Comparison of ENCODE assay signal across 9 mouse cellular contexts in genomic region chr12:3573410-3573809, GRCm38 (mm10). TPM values are rescaled to one million over a fixed set of nuclear protein-coding genes. Genes with fewer than 3 reads are reported as not detected.
DNase-seq lines count a peak whose midpoint lies in the region; ATAC-seq and TF ChIP-seq lines count a peak whose summit lies in the region.
"Had no signal": no experiment of that assay in that cellular context is flagged by ENCODE, and none has a peak within 500 bp of the region (broad histone marks: within the 10 kb centered on the region; RNA-seq: fewer than 3 reads in every experiment).

No protein-coding gene starts in this region.

- DNase-seq in kidney, adult 2 months = no peak
- no peak for DNase-seq in kidney, postnatal 25 days
- peak; percentile 26 for DNase-seq in cerebellum, adult 9-10 months
- DNase-seq in hindbrain, embryonic 10.5 days (ENCODE audit: low spot score) = no peak
- peak; percentile 90 for DNase-seq in midbrain, embryonic 11.5 days (ENCODE audit: low spot score, missing footprints)
- DNase-seq in adrenal gland, adult (ENCODE audit: inconsistent age in 2 of 2, low spot score in 1 of 2) = no peak
- no peak for DNase-seq in thymus, adult 2 months
- DNase-seq in urinary bladder, adult 2 months (ENCODE audit: low spot score) = no peak
- DNase-seq: heart, postnatal 14 days had no signal

- peak overlapping the region; percentile 91; the same call in 1 of the 2 replicates for H3K9ac ChIP-seq in midbrain, embryonic 11.5 days (ENCODE audit: low read length)

- H3K4me3 ChIP-seq in kidney, adult 2 months (ENCODE audit: insufficient read depth, low read depth, low read length) = peak overlapping the region; percentile 2; the same call in 1 of the 2 replicates
- peak overlapping the region; percentile 90 for H3K4me3 ChIP-seq in hindbrain, embryonic 10.5 days
- H3K4me3 ChIP-seq in midbrain, embryonic 11.5 days (ENCODE audit: low read depth, low read length) = peak overlapping the region; percentile 89
- no peak overlapping the region for H3K4me3 ChIP-seq in thymus, adult 2 months (ENCODE audit: control insufficient read depth, insufficient read depth, low read length)

- H3K9me3 ChIP-seq in hindbrain, embryonic 10.5 days = no peaks in the 10 kb centered on the region
- H3K9me3 ChIP-seq in midbrain, embryonic 11.5 days (ENCODE audit: control insufficient read depth, low read length) = no peaks in the 10 kb centered on the region

- H3K36me3 ChIP-seq in kidney, adult 2 months (ENCODE audit: control insufficient read depth, insufficient read depth, low read length) = no peaks in the 10 kb centered on the region
- H3K36me3 ChIP-seq in hindbrain, embryonic 10.5 days = no peaks in the 10 kb centered on the region
- H3K36me3 ChIP-seq in midbrain, embryonic 11.5 days (ENCODE audit: control insufficient read depth, insufficient read depth, low read length) = no peaks in the 10 kb centered on the region
- H3K36me3 ChIP-seq in thymus, adult 2 months (ENCODE audit: control insufficient read depth, insufficient read depth, low read length) = no peaks in the 10 kb centered on the region

- H3K4me1 ChIP-seq in kidney, adult 2 months (ENCODE audit: control insufficient read depth, insufficient read depth, low read length) = peaks cover 8% of the 10 kb centered on the region; the same call in 1 of the 2 replicates
- H3K4me1 ChIP-seq in hindbrain, embryonic 10.5 days (replicated peaks) = peaks cover 18% of the 10 kb centered on the region
- H3K4me1 ChIP-seq in midbrain, embryonic 11.5 days (ENCODE audit: control insufficient read depth, insufficient read depth, low read length) = peaks cover 10% of the 10 kb centered on the region
- peaks cover 7% of the 10 kb centered on the region for H3K4me1 ChIP-seq in thymus, adult 2 months (replicated peaks; ENCODE audit: control insufficient read depth, insufficient read depth, low read length)

- peak overlapping the region; percentile 85 for H3K4me2 ChIP-seq in midbrain, embryonic 11.5 days

- H3K27ac ChIP-seq in kidney, adult 2 months (ENCODE audit: insufficient read depth, low read depth, low read length) = no peak overlapping the region
- H3K27ac ChIP-seq in hindbrain, embryonic 10.5 days = no peak overlapping the region
- no peak overlapping the region for H3K27ac ChIP-seq in midbrain, embryonic 11.5 days (ENCODE audit: low read depth, low read length)
- H3K27ac ChIP-seq in thymus, adult 2 months (ENCODE audit: control insufficient read depth, insufficient read depth, low read length) = no peak overlapping the region

- no peak for TF ChIP-seq POLR2A in kidney, adult 2 months (IDR thresholded peaks at IDR 0.05; ENCODE audit: low read depth, low read length)
- no peak for TF ChIP-seq POLR2A in thymus, adult 2 months (IDR thresholded peaks at IDR 0.05; ENCODE audit: control insufficient read depth, extremely low read depth, insufficient read depth, low read length, poor library complexity)

- H3K27me3 ChIP-seq in kidney, adult 2 months (replicated peaks; ENCODE audit: control insufficient read depth, insufficient read depth, low read length) = no peaks in the 10 kb centered on the region
- peaks cover 4% of the 10 kb centered on the region; the same call in 1 of the 2 replicates for H3K27me3 ChIP-seq in hindbrain, embryonic 10.5 days (ENCODE audit: insufficient read depth, poor library complexity, severe bottlenecking)
- H3K27me3 ChIP-seq in midbrain, embryonic 11.5 days (ENCODE audit: control insufficient read depth, insufficient read depth, low read length) = no peaks in the 10 kb centered on the region
- H3K27me3 ChIP-seq in thymus, adult 2 months (ENCODE audit: control insufficient read depth, insufficient read depth, low read length) = no peaks in the 10 kb centered on the region

- WGBS in kidney, adult 2 months = 25% methylated on average over 6 of the region's 6 CpGs
- 46% methylated on average over 6 of the region's 6 CpGs for WGBS in hindbrain, embryonic 10.5 days
- 41% methylated on average over 6 of the region's 6 CpGs for WGBS in midbrain, embryonic 11.5 days
- WGBS in thymus, adult 2 months = 81% methylated on average over 6 of the region's 6 CpGs

- ATAC-seq in midbrain, embryonic 11.5 days (ENCODE audit: low FRiP score) = no peak

- no peak for TF ChIP-seq CTCF in kidney, adult 2 months (conservative IDR thresholded peaks at IDR 0.05; ENCODE audit: insufficient read depth, insufficient read length, low read depth, low read length)
- no peak for TF ChIP-seq CTCF in thymus, adult 2 months (IDR thresholded peaks at IDR 0.05; ENCODE audit: borderline replicate concordance, control insufficient read depth, extremely low read depth, insufficient read depth, low read length, poor library complexity)

RNA-seq across cellular contexts. Expression of gene Dtnb, which starts 1.2 kb away (rescaled TPM):
- polyA plus RNA-seq in kidney, adult 2 months (2012; rRNA removed) = 60.5 and 68.0 TPM in 2 replicates
- polyA plus RNA-seq in hindbrain, embryonic 10.5 days (2016; fragmentation: Nextera tagmentation; extraction: Ambion mirVana) = 36.0 and 36.7 TPM in 2 replicates
- 30.1 and 33.0 TPM in 2 replicates for polyA plus RNA-seq in midbrain, embryonic 11.5 days (2014; fragmentation: Nextera tagmentation; extraction: Ambion mirVana)
- polyA plus RNA-seq in thymus, adult 2 months (2012; rRNA removed) = 60.7 and 60.8 TPM in 2 replicates
- polyA plus RNA-seq in urinary bladder, adult 2 months (2012; rRNA removed) = 21.2 and 24.9 TPM in 2 replicates

Comparison
In these comparisons a context has a peak if more than half of its experiments do, and no peak if none do; other contexts are left out.
1. DNase-seq: peak in cerebellum, adult 9-10 months (single experiment) and midbrain, embryonic 11.5 days (single experiment); none in kidney, adult 2 months (single experiment), kidney, postnatal 25 days (0 of 2), hindbrain, embryonic 10.5 days (single experiment), adrenal gland, adult (0 of 2), thymus, adult 2 months (single experiment) and urinary bladder, adult 2 months (single experiment).